In genomic region chr3:125849163-125849872, GRCm38 (mm10) we compare ENCODE assay signal across 9 mouse cellular contexts.
DNase-seq lines count a peak whose midpoint lies in the region; ATAC-seq and TF ChIP-seq lines count a peak whose summit lies in the region.
"Had no signal": no experiment of that assay in that cellular context is flagged by ENCODE, and none has a peak within 500 bp of the region (broad histone marks: within the 10 kb centered on the region; RNA-seq: fewer than 3 reads in every experiment).

No protein-coding gene starts in this region.

- TF ChIP-seq POLR2A in limb, embryonic 14.5 days (IDR thresholded peaks at IDR 0.05; ENCODE audit: borderline replicate concordance, extremely low read depth, insufficient read depth, insufficient read length), result no peak

- H3K9ac ChIP-seq in intestine, postnatal 0 days (ENCODE audit: low read depth, low read length), result no peak overlapping the region
- H3K9ac ChIP-seq in intestine, embryonic 16.5 days (ENCODE audit: low read depth, low read length), result no peak overlapping the region
- no peak overlapping the region for H3K9ac ChIP-seq in ES-E14 (ENCODE audit: insufficient read depth, low read depth, low read length, poor library complexity, severe bottlenecking)
- H3K9ac ChIP-seq in limb, embryonic 14.5 days (ENCODE audit: low read depth, low read length, severe bottlenecking), result no peak overlapping the region
- H3K9ac ChIP-seq: limb, embryonic 15.5 days had no signal

- 21% methylated on average over 6 of the region's 6 CpGs for WGBS in intestine, postnatal 0 days
- WGBS in intestine, embryonic 16.5 days, result 23% methylated on average over 6 of the region's 6 CpGs
- WGBS in limb, embryonic 14.5 days, result 24% methylated on average over 6 of the region's 6 CpGs

- H3K9me3 ChIP-seq in intestine, postnatal 0 days (ENCODE audit: control insufficient read depth), result no peaks in the 10 kb centered on the region
- no peaks in the 10 kb centered on the region for H3K9me3 ChIP-seq in intestine, embryonic 16.5 days (ENCODE audit: control insufficient read depth, low read length)
- H3K9me3 ChIP-seq in ES-E14 (ENCODE audit: control insufficient read depth, insufficient read depth, low read depth, low read length), result no peaks in the 10 kb centered on the region
- no peaks in the 10 kb centered on the region for H3K9me3 ChIP-seq in limb, embryonic 14.5 days (ENCODE audit: control insufficient read depth, low read length)
- H3K9me3 ChIP-seq: limb, embryonic 15.5 days had no signal

- no peaks in the 10 kb centered on the region for H3K36me3 ChIP-seq in intestine, postnatal 0 days (ENCODE audit: control insufficient read depth, insufficient read depth)
- no peaks in the 10 kb centered on the region for H3K36me3 ChIP-seq in intestine, embryonic 16.5 days (ENCODE audit: control insufficient read depth, insufficient read depth, low read length)
- H3K36me3 ChIP-seq in ES-E14 (ENCODE audit: control insufficient read depth, insufficient read depth, low read length, poor library complexity, severe bottlenecking), result no peaks in the 10 kb centered on the region
- no peaks in the 10 kb centered on the region for H3K36me3 ChIP-seq in limb, embryonic 14.5 days (ENCODE audit: control insufficient read depth, insufficient read depth, low read length)
- H3K36me3 ChIP-seq in splenic B cell, adult 2 months (ENCODE audit: control insufficient read depth, insufficient read depth, low read length, poor library complexity, severe bottlenecking), result no peaks in the 10 kb centered on the region
- H3K36me3 ChIP-seq: limb, embryonic 15.5 days had no signal

- in situ Hi-C loops in ES-E14 (cut with MboI; ENCODE audit: low sequenced_read_pairs in 2 of 2, unreplicated experiment in 2 of 2), result loop anchor here in 1 of 2 experiments (10.0 kb wide), 1 partner anchor 555 kb away; no protein-coding TSS in a partner anchor

- DNase-seq in ES-E14 (ENCODE audit: low read depth, low spot score), result peak; percentile 30
- peak; percentile 2 for DNase-seq in c-Kit-positive CD71-positive TER-119-negative erythroid progenitor cells, embryonic 14.5 days (ENCODE audit: low read depth)
- peak; percentile 80 for DNase-seq in limb, embryonic 14.5 days (ENCODE audit: low spot score)
- DNase-seq in splenic B cell, adult 2 months (ENCODE audit: low read depth, low spot score), result peak; percentile 32
- no peak for DNase-seq in gastrocnemius, postnatal 36 days

- peak; percentile 90 for TF ChIP-seq CTCF in intestine, postnatal 0 days (IDR thresholded peaks at IDR 0.05; ENCODE audit: low read depth)

- H3K27me3 ChIP-seq in intestine, postnatal 0 days (replicated peaks; ENCODE audit: control insufficient read depth, insufficient read depth, low read length), result no peaks in the 10 kb centered on the region
- H3K27me3 ChIP-seq in intestine, embryonic 16.5 days (replicated peaks; ENCODE audit: control insufficient read depth, insufficient read depth, low read length), result no peaks in the 10 kb centered on the region
- no peaks in the 10 kb centered on the region for H3K27me3 ChIP-seq in limb, embryonic 14.5 days (ENCODE audit: control insufficient read depth, insufficient read depth, low read length)
- no peaks in the 10 kb centered on the region for H3K27me3 ChIP-seq in splenic B cell, adult 2 months (ENCODE audit: control insufficient read depth, insufficient read depth, low read length, poor library complexity, severe bottlenecking)
- H3K27me3 ChIP-seq: limb, embryonic 15.5 days had no signal

- no peak overlapping the region for H3K4me2 ChIP-seq in intestine, postnatal 0 days (replicated peaks; ENCODE audit: low read depth)
- no peak overlapping the region for H3K4me2 ChIP-seq in intestine, embryonic 16.5 days (ENCODE audit: low read depth, low read length)
- no peak overlapping the region for H3K4me2 ChIP-seq in limb, embryonic 14.5 days (replicated peaks; ENCODE audit: low read depth, low read length, severe bottlenecking)
- H3K4me2 ChIP-seq: limb, embryonic 15.5 days had no signal

- no peak overlapping the region for H3K4me3 ChIP-seq in intestine, postnatal 0 days (ENCODE audit: low read depth, low read length)
- no peak overlapping the region for H3K4me3 ChIP-seq in intestine, embryonic 16.5 days (ENCODE audit: low read length)
- no peak overlapping the region for H3K4me3 ChIP-seq in ES-E14 (ENCODE audit: insufficient read depth in 1 of 2, low read depth in 1 of 2, low read length in 2 of 2, poor library complexity in 1 of 2, severe bottlenecking in 1 of 2)
- H3K4me3 ChIP-seq in limb, embryonic 14.5 days (replicated peaks; ENCODE audit: low read length), result no peak overlapping the region
- H3K4me3 ChIP-seq: limb, embryonic 15.5 days had no signal

- no peak for ATAC-seq in intestine, postnatal 0 days
- no peak for ATAC-seq in intestine, embryonic 16.5 days
- ATAC-seq in granulocyte monocyte progenitor cell, adult 5-6 weeks (replicated peaks; ENCODE audit: poor library complexity, severe bottlenecking), result peak; percentile 94
- no peak for ATAC-seq in limb, embryonic 14.5 days (ENCODE audit: low FRiP score, low read depth)

- intact Hi-C loops in gastrocnemius, postnatal 36 days (cut with DNase I), result no loop called here

- no peak overlapping the region for H3K27ac ChIP-seq in intestine, postnatal 0 days (ENCODE audit: low read depth, low read length)
- no peak overlapping the region for H3K27ac ChIP-seq in intestine, embryonic 16.5 days (ENCODE audit: low read length)
- no peak overlapping the region for H3K27ac ChIP-seq in ES-E14 (ENCODE audit: insufficient read depth, low read depth, low read length, poor library complexity, severe bottlenecking)
- no peak overlapping the region for H3K27ac ChIP-seq in limb, embryonic 14.5 days (replicated peaks; ENCODE audit: low read depth, low read length)
- H3K27ac ChIP-seq: limb, embryonic 15.5 days had no signal

- H3K4me1 ChIP-seq in intestine, postnatal 0 days (replicated peaks; ENCODE audit: control insufficient read depth, insufficient read depth, low read length), result no peaks in the 10 kb centered on the region
- no peaks in the 10 kb centered on the region for H3K4me1 ChIP-seq in intestine, embryonic 16.5 days (ENCODE audit: control insufficient read depth, insufficient read depth, low read length)
- no peaks in the 10 kb centered on the region for H3K4me1 ChIP-seq in ES-E14 (ENCODE audit: control insufficient read depth in 2 of 2, insufficient read depth in 2 of 2, low read length in 2 of 2, poor library complexity in 1 of 2)
- no peaks in the 10 kb centered on the region for H3K4me1 ChIP-seq in limb, embryonic 14.5 days (ENCODE audit: control insufficient read depth, insufficient read depth, low read length)
- H3K4me1 ChIP-seq: limb, embryonic 15.5 days had no signal

TF ChIP-seq in ES-E14, 5 proteins besides CTCF, POLR2A, EP300 and RAD21:
- TF ChIP-seq MAFK (IDR thresholded peaks at IDR 0.05; ENCODE audit: insufficient read depth, low read depth, low read length) (no peak), ZC3H11A (IDR thresholded peaks at IDR 0.05; ENCODE audit: borderline replicate concordance, low read depth, low read length) (peak; percentile 69)

Comparison
In these comparisons a context has a peak if more than half of its experiments do, and no peak if none do; other contexts are left out.
1. DNase-seq: peak in ES-E14 (single experiment), c-Kit-positive CD71-positive TER-119-negative erythroid progenitor cells, embryonic 14.5 days (single experiment), limb, embryonic 14.5 days (single experiment) and splenic B cell, adult 2 months (single experiment); none in gastrocnemius, postnatal 36 days (0 of 2).